Mouse (Mus musculus): ENCODE measurements at regions not wholly inside any gene's neighbourhood (a gene's known extent, or its start where the extent isn't known, plus 50 kb on each side); places are given as distances from the start of the nearest gene placed in this dataset.

- TF ChIP-seq CTCF (IDR thresholded peaks at IDR 0.05; ENCODE audit: low read depth) (no peak), EP300 (IDR thresholded peaks at IDR 0.05; ENCODE audit: low read depth) (no peak)
Measured at GRCm38 (mm10) chr6:49633470-49634095, 188.9 kb upstream of the Npy start.

Data from liver, embryonic 14.5 days (tissue).